Mouse (Mus musculus) CH12.LX (cell line): ENCODE measurements around the gene Erbb4.

Experiments used
- CTCF ChIP-seq, 2 experiments: IDR thresholded peaks in 1 of 2; conservative IDR thresholded peaks in 1 of 2; 2 replicates each; pipeline ENCODE4 v1.5.1; 2011 to 2012; ENCODE audit warnings: low read depth in 2 of 2, low read length in 2 of 2, improper control_type of control experiment in 1 of 2, inconsistent platforms in 1 of 2, mild to moderate bottlenecking in 1 of 2, moderate library complexity in 1 of 2
- EP300 ChIP-seq: IDR thresholded peaks from 2 replicates; pipeline ENCODE4 v1.6.1; 2011; ENCODE audit warnings: low read length, improper control_type of control experiment
- IRF4 ChIP-seq: IDR thresholded peaks from 2 replicates; pipeline ENCODE4 v1.6.1; 2014; ENCODE audit warnings: low read depth, mild to moderate bottlenecking, inconsistent platforms, low read length, improper control_type of control experiment
- POLR2A ChIP-seq: IDR thresholded peaks from 2 replicates; pipeline ENCODE4 v1.6.1; 2011; ENCODE audit warnings: low read depth, mild to moderate bottlenecking, improper control_type of control experiment, low read length
- TBP ChIP-seq: conservative IDR thresholded peaks from 2 replicates; pipeline ENCODE4 v1.6.1; 2011; ENCODE audit warnings: low read depth, low read length, improper control_type of control experiment
- UBTF ChIP-seq: IDR thresholded peaks from 2 replicates; pipeline ENCODE4 v1.6.1; 2012; ENCODE audit warnings: low read depth, mild to moderate bottlenecking, inconsistent platforms, low read length, improper control_type of control experiment, moderate library complexity
- ZNF384 ChIP-seq: IDR thresholded peaks from 2 replicates; pipeline ENCODE4 v1.6.1; 2012; ENCODE audit warnings: low read depth, low read length, improper control_type of control experiment, inconsistent platforms

- no peak for TF ChIP-seq ZNF384
- no peak for TF ChIP-seq UBTF
- TF ChIP-seq CTCF (conservative IDR thresholded peaks at IDR 0.05 in 1 of 2, IDR thresholded peaks at IDR 0.05 in 1 of 2; ENCODE audit: low read depth in 2 of 2, low read length in 2 of 2) = no peak
- TF ChIP-seq IRF4 = no peak
- no peak for TF ChIP-seq TBP
- no peak for TF ChIP-seq POLR2A
- TF ChIP-seq EP300 = no peak
Measured at GRCm38 (mm10) chr1:69107485-69108158, at the start of gene Erbb4.
